In genomic region chr9:37653836-37654235, GRCm38 (mm10) we compare ENCODE assay signal across 25 mouse cellular contexts. TPM values are rescaled to one million over a fixed set of nuclear protein-coding genes. Genes with fewer than 3 reads are reported as not detected.
"Had no signal": no experiment of that assay in that cellular context is flagged by ENCODE, and none has a peak within 500 bp of the region (broad histone marks: within the 10 kb centered on the region; RNA-seq: fewer than 3 reads in every experiment).

No protein-coding gene starts in this region.

- H3K4me3 ChIP-seq: lung, embryonic 15.5 days; megakaryocyte, embryonic 14.5 days; midbrain, embryonic 13.5 days; midbrain, embryonic 15.5 days; neural tube, embryonic 12.5 days; stomach, embryonic 15.5 days had no signal

- H3K4me2 ChIP-seq: lung, embryonic 15.5 days; midbrain, embryonic 11.5 days; midbrain, embryonic 13.5 days; midbrain, embryonic 15.5 days; neural tube, embryonic 12.5 days; stomach, embryonic 15.5 days had no signal

- H3K9ac ChIP-seq: liver, postnatal 0 days; lung, embryonic 15.5 days; midbrain, embryonic 13.5 days; midbrain, embryonic 15.5 days; neural tube, embryonic 12.5 days; stomach, embryonic 15.5 days had no signal

- H3K27me3 ChIP-seq: lung, embryonic 15.5 days; megakaryocyte, embryonic 14.5 days; midbrain, embryonic 13.5 days; midbrain, embryonic 15.5 days; neural tube, embryonic 12.5 days; stomach, embryonic 15.5 days had no signal

- ATAC-seq: liver, postnatal 0 days; lung, postnatal 0 days; midbrain, embryonic 13.5 days; midbrain, embryonic 15.5 days had no signal

- H3K27ac ChIP-seq: lung, embryonic 15.5 days; macrophage; midbrain, embryonic 13.5 days; midbrain, embryonic 15.5 days; neural tube, embryonic 12.5 days; stomach, embryonic 15.5 days; stomach, postnatal 0 days had no signal

- DNase-seq: liver, postnatal 0 days; lung, adult 2 months; lung, postnatal 14 days; lung, postnatal 36 days; right cerebral cortex, postnatal 14 days; thymus, adult 2 months; thymus, postnatal 25 days; thymus, postnatal 4 days had no signal

- H3K9me3 ChIP-seq: lung, embryonic 15.5 days; megakaryocyte, embryonic 14.5 days; midbrain, embryonic 13.5 days; midbrain, embryonic 15.5 days; neural tube, embryonic 12.5 days; stomach, embryonic 15.5 days had no signal

RNA-seq across cellular contexts. Expression of gene Panx3, which starts 15.2 kb away (rescaled TPM):
- total RNA-seq: megakaryocyte progenitor cell, adult 5-6 weeks; midbrain, postnatal 0 days; monocyte, adult 5-6 weeks; neutrophil, adult 5-6 weeks had no signal
- polyA plus RNA-seq: liver, postnatal 0 days; lung, adult 2 months; macrophage; midbrain, embryonic 13.5 days; midbrain, embryonic 15.5 days; neural tube, embryonic 12.5 days; neural tube, embryonic 14.5 days; spleen, adult 2 months; stomach, embryonic 15.5 days; stomach, postnatal 0 days; thymus, adult 2 months; urinary bladder, adult 2 months had no signal

RNA-seq across cellular contexts. Expression of gene Spa17, which starts 40.3 kb away (rescaled TPM):
- total RNA-seq: monocyte, adult 5-6 weeks had no signal
